Mouse (Mus musculus) kidney, postnatal 4 days (tissue): ENCODE results near the gene Gon4l.
"Not testable (repeated sequence)": the region's sequence is repeated elsewhere in the genome, so short reads cannot be mapped to it uniquely, and the experiment has no call there.

ENCODE experiments used
- DNase-seq, 2 experiments: peaks; one replicate each; pipeline ENCODE4 v3.0.0; 2021; ENCODE audit warnings: mixed read lengths in 2 of 2

Gene Gon4l

DNA sequence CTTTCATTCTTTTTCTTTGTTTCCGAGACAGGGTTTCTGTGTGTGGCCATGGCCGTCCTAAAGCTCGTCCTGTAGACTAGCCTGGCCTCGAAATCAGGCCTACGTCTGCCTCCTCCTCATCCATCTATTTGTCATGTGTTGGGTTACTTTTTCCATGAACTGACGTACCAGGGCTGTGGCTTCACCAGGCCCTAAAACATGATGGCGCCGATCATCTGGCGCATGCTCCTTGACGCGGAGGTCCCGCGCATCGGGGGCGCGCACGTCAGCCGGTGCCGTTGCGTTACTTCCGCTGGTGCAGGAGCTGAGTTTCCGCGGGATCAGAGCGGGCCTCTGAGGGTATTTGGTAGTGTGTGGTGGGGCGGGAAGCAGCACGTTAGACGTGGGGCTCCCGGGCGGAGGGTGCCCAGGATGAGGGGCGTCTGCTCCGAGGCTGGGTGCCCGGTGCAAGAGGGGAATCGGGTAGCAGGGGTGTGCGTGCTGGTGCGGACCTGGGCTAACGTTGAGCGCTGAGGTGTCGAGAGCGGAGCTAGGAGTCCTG lies at the start of gene Gon4l:
Gene Gon4l (plus strand): TSS at position 281 of the 541 bp plus-strand sequence.
- DNase-seq, result peak; percentile 26 to 55

DNA sequence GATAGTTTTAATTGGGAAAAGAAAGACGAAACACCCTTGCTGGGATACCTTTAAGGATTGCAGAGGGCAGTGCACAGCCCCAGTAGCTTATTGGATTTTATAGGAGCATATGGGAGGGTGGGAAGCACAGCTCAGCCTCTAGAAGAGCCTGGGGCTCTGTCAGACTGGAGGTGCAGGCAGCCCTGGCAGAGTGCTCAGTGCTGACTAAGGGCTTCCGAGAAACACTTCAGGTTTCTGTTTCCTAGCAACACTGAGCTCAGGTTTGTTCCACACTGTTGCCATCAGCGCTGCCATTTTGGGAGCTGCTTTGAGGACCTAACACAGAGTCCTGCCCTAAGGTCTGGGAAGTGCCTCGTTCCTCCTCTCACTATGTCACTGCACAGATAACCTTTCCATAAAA lies 48.7 kb upstream of the Gon4l start:
- DNase-seq, result not testable (repeated sequence)

DNA sequence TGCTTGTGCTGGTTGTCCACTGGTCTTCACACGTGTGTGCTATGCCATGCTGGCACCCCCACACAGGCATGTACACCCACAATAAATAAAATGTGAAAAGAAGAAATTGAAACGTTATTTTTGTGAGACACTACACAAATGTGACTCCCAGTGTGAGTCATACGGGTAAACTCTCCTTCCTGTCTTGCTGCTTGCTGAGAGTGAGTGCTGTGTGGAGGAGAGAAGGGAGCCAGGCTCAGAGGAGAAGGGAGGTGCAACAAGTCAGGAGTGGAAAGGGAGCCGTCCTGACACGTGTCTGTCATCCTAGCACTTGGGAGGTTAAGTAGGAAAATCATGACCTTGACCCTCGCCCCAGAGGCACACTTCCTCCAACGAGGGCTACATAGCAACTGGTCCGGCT lies 48.2 kb upstream of the Gon4l start:
- not testable (repeated sequence) for DNase-seq

GRCm38 (mm10) chr3:88788033-88788432 lies 47.0 kb upstream of the Gon4l start:
- DNase-seq, result not testable (repeated sequence)

GRCm38 (mm10) chr3:88797507-88797906 lies 37.5 kb upstream of the Gon4l start:
- not testable (repeated sequence) for DNase-seq

DNA sequence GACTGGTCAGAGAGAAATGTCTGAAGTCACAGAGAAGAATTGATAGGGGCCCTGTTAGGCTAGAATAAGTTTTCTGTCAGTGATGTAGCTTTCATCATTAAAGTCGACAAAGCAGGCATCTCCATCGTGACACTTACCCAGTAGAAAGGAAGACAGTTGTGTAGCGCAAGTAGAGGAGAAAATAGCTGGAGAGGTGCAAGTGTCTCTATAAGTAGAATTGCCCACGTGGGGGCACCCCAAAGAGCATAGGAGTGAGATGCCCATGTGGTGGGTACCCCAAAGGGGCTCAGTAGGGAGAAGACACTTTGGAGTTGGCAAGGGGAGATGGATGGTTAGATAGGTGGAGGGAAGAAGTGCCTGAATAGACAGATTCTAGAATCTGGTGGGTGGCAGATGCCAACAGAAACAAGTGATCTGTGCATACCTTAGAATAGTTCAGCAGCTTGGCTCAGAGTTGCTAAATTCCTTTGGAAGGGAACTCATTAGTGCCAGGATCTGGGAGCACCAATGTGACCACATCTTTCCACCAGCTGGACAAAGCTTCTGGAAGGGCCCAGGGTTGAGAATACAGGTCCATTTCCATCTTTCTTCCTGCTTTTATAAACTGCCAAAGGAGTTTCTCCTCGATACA lies 31.0 kb upstream of the Gon4l start:
- DNase-seq, result no peak

- DNase-seq, result no peak
Measured at GRCm38 (mm10) chr3:88825710-88826109, 9.3 kb upstream of the Gon4l start.

DNA sequence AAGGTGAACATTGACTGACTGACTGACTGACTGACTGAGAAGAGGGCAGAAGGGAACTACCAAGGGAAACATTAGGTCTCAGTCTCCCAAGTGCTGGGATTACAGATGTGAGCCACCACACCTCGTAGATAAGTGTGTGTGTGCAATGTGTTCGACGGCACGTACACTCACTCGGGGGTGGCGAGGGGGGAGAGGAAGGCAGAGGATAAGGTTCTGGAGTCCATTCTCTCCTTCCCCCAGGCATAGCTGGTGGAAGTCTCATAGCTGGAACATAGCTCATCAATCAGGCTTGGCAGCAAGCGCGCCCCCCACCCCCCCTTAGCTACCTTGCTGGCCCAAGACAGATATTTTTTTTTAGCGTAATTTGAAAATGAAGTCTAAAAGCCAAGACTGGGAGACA lies 7.8 kb upstream of the Gon4l start:
- no peak for DNase-seq

DNA sequence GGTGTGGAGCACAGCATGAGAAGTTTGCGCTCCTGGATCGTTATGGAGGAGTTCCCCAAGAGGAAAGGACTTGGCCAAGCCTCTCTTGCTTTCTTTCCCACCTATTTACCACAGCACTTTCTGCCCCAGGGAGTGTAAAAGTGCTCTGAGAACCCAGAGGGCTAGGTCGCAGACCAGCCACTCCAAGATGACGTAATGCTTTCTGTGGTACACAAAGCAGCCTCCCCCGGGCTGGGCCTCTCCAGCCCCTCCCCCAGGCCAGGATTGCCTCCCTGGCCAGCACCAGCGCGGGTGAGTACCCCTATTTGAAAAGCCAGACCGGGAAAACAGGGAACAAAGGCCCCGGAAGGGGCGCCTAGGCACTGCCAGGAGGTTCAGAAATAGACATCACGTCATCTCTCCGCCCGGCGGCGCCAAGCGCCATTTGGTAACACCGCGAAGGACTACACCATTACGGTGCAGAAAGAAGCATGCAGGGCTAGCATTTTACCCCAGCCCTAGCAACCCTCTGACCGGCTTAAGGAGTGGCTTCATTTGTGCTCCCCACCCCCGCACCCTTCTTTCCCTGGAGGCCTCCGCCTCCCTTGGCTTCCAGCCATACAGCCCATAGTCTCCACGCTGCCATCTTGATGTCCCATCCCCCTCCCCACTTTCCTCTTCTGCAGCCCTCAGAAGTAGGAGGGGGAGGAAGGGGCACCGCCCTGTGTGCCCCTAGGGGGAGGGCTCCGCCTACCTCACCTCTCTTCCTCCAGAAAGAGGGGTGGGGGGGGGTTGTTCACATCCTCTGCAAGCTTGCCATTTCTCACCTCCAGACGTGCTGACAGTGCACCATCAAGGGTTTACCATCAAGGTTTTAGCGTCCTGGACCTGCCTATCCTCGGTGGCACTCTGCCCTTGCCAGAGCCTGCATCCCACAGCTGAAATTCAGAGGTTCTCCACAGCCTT lies 3.6 kb upstream of the Gon4l start:
- DNase-seq, result peak; percentile 58 to 69

DNA sequence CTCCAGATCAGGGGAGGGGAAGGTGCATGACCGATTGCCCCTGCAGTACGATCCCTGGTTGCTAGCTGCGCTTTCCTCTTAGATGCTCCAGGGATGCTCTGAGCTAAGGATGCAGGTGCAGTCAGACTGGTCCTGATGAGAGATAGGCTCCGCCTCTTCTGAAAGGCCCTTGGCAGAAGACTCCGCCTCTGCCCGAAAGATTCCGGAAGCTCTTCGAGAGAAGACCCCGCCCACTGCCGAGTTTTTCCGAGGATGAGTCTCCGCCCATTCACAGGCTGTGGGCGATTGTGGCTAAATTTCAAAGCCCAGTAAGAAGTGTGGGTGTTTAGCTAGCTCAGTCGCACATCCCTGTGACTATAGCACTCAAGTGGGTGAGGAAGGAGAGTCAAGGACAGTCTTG lies 2.6 kb upstream of the Gon4l start:
- DNase-seq, result peak; percentile 45 to 66

DNA sequence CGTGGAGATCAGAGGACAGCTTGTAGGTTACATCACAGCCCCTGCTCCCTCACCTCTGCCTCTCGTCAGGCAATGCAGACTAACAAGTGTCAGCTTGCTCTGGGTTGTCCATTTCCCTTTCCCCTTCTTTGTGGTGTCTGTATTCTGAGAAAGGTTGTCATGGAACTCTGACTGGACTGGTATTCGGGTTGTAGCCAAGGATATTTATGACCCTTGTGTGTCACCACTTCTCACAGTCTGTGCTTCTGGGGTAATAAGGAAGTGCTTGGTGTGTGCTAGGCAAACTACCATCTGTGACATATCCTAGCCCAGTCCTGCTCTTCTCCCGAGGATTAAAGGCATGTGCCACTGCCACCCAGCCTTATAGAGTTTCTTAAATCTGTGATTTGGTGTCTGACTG lies 14.1 kb downstream of the Gon4l start:
- DNase-seq, result no peak

GRCm38 (mm10) chr3:88855837-88856236 lies 20.8 kb downstream of the Gon4l start:
- no peak for DNase-seq

GRCm38 (mm10) chr3:88862129-88862528 lies 27.1 kb downstream of the Gon4l start:
- no peak for DNase-seq

DNA sequence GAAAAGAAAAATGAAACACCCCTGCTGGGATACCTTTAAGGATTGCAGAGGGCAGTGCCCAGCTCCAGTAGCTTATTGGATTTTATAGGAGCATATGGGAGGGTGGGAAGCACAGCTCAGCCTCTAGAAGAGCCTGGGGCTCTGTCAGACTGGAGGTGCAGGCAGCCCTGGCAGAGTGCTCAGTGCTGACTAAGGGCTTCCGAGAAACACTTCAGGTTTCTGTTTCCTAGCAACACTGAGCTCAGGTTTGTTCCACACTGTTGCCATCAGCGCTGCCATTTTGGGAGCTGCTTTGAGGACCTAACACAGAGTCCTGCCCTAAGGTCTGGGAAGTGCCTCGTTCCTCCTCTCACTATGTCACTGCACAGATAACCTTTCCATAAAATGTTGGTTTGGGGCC lies 31.7 kb downstream of the Gon4l start:
- not testable (repeated sequence) for DNase-seq

GRCm38 (mm10) chr3:88867177-88867576 lies 32.1 kb downstream of the Gon4l start:
- DNase-seq, result not testable (repeated sequence)

DNA sequence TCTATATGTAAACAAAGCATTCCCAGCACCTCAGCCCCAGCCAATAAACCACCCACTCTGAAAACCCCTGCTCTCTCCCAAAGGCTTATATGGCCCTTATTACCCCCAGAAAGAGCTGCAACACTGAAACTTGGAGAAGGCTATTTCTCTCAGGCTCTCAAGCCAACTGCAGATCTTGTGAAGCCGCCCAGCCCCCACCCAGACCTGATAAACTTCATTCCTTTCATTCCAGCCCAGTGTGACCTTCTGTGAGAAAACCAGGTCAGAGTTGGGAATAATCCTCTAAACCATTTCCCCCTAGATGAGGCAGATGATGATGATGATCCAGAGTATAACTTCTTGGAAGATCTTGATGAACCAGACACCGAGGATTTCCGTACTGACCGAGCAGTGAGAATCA lies 33.4 kb downstream of the Gon4l start:
- DNase-seq, result not testable (repeated sequence)

GRCm38 (mm10) chr3:88882536-88882935 lies 47.5 kb downstream of the Gon4l start:
- DNase-seq, result not testable (repeated sequence)

DNA sequence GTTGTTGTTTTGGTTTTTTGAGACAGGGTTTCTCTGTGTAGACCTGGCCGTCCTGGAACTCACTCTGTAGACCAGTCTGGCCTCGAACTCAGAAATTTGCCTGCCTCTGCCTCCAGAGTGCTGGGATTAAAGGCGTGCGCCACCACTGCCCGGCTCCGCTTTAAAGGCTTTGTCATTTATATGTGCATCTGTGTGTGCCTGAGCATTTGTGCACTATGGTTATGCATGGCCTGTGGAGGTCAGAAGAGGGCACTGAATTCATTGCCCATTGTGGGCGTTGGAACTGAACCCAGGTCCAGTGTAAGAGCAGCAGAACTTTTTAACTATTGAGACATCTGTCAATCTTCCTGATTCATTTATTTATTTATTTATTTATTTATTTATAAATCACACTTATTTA lies 58.0 kb downstream of the Gon4l start:
- not testable (repeated sequence) for DNase-seq

DNA sequence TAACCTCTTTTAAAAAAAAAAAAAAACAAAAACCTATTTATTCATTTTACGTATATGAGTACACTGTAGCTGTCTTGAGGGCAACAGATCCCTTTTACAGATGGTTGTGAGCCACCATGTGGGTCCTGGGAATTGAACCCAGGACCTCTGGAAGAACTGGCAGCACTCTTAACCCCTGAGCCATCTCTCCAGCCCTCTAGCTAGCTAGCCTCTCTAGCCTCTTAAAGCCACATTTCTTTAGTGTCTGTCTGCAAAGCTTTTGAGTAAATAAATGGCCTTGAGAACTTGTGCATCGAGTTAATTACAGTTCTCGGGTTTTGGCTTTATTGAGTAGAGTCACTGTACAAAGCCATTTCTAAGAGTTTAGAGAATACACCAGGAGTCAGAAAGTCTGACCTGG lies 69.8 kb downstream of the Gon4l start:
- no peak for DNase-seq

DNA sequence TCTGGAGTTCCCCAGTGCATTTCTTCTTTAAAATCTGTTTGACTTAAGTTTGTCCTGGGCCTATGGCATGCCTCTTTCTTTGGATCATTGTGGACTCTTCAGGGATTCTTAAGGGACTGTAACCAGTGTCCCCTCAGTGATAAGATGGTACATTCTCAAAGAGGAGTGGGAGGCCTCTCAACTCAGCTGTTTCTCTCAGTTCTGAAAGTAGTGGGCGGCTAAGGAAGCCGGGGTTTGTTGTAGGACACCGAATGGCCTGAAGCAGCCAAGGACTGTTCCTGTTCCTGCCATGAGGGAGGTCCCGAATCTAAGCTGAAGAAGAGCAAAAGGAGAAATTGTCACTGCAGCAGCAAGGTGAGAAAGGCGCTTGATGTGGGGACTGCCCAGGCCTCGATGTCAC lies 70.2 kb downstream of the Gon4l start:
- no peak for DNase-seq

- DNase-seq, result no peak
Measured at GRCm38 (mm10) chr3:88905741-88906140, 70.7 kb downstream of the Gon4l start.

DNA sequence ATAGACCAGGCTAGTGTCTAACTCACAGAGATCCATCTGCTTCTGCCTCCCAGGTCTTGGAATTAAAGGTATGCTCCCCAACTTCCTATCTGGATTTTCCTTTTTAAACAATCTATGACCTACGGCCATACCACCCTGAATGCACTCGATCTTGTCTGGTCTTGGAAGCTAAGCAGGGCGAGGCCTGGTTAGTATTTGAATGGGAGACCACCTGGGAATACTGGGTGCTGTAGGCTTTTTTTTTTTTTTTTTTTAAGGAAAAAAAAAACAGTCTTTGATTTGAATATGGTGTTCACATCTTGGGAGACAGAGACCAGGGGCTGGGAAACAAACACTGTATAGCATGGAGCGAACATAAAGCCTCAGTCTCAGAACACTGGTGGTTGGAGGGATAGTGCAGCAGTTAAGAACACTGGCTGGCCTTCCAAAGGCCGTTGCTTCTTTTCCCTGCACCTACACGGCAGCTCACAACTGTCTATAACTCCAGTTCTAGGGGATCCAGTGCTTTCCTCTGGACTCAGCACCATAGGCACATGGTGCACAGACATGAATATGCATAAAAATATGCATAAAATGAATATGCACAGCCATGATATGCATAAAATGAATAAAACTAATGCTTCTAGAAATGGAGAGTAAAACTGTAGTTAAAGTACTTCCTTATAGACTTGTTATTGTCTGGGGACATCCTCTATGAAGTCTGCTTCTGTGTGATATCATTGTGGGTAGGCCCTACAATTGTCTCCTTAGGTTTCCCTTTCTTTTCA lies 71.5 kb downstream of the Gon4l start:
- no peak for DNase-seq

GRCm38 (mm10) chr3:88912585-88912984 lies 77.6 kb downstream of the Gon4l start:
- no peak for DNase-seq
